Mouse (Mus musculus): ENCODE measurements around the gene Parl. TPM values are rescaled to one million over a fixed set of nuclear protein-coding genes. Genes with fewer than 3 reads are reported as not detected.

Gene Parl
- polyA plus RNA-seq, 1 experiment: 87.9 TPM

- Histone ChIP-seq H3K27ac (ENCODE audit: insufficient read depth, low read length) (no peak overlapping the region), H3K4me1 (ENCODE audit: control insufficient read depth, insufficient read depth, low read length) (no peaks in the 10 kb centered on the region), H3K4me3 (ENCODE audit: low read depth, low read length) (no peak overlapping the region), H3K27me3 (ENCODE audit: control insufficient read depth, insufficient read depth, low read length, poor library complexity, severe bottlenecking) (no peaks in the 10 kb centered on the region), H3K9ac (ENCODE audit: low read depth, poor library complexity, severe bottlenecking) (no peak overlapping the region), H3K36me3 (ENCODE audit: control insufficient read depth, insufficient read depth, low read length, poor library complexity, severe bottlenecking) (no peaks in the 10 kb centered on the region), H3K9me3 (replicated peaks; ENCODE audit: control insufficient read depth, insufficient read depth, low read length, poor library complexity, severe bottlenecking) (no peaks in the 10 kb centered on the region)
- TF ChIP-seq POLR2A (IDR thresholded peaks at IDR 0.05; ENCODE audit: insufficient read depth, low read length) (no peak), CTCF (IDR thresholded peaks at IDR 0.05; ENCODE audit: low read depth, low read length) (no peak), EP300 (IDR thresholded peaks at IDR 0.05; ENCODE audit: insufficient read depth, low read depth, low read length) (no peak)
These were observed 21.7 kb upstream of the Parl start for GRCm38 (mm10) chr16:20323907-20324306.

- Histone ChIP-seq H3K4me3 (ENCODE audit: low read depth, low read length) (no peak overlapping the region), H3K9me3 (replicated peaks; ENCODE audit: control insufficient read depth, insufficient read depth, low read length, poor library complexity, severe bottlenecking) (no peaks in the 10 kb centered on the region), H3K36me3 (ENCODE audit: control insufficient read depth, insufficient read depth, low read length, poor library complexity, severe bottlenecking) (no peaks in the 10 kb centered on the region), H3K27ac (ENCODE audit: insufficient read depth, low read length) (no peak overlapping the region), H3K9ac (ENCODE audit: low read depth, poor library complexity, severe bottlenecking) (no peak overlapping the region), H3K27me3 (ENCODE audit: control insufficient read depth, insufficient read depth, low read length, poor library complexity, severe bottlenecking) (no peaks in the 10 kb centered on the region), H3K4me1 (ENCODE audit: control insufficient read depth, insufficient read depth, low read length) (no peaks in the 10 kb centered on the region)
- no peak for TF ChIP-seq POLR2A (IDR thresholded peaks at IDR 0.05; ENCODE audit: insufficient read depth, low read length)
- no peak for TF ChIP-seq CTCF (IDR thresholded peaks at IDR 0.05; ENCODE audit: low read depth, low read length)
- no peak for TF ChIP-seq EP300 (IDR thresholded peaks at IDR 0.05; ENCODE audit: insufficient read depth, low read depth, low read length)
These were observed 20.1 kb upstream of the Parl start for GRCm38 (mm10) chr16:20322274-20322673.

- Histone ChIP-seq H3K9ac (ENCODE audit: low read depth, poor library complexity, severe bottlenecking) (no peak overlapping the region), H3K27me3 (ENCODE audit: control insufficient read depth, insufficient read depth, low read length, poor library complexity, severe bottlenecking) (no peaks in the 10 kb centered on the region), H3K27ac (ENCODE audit: insufficient read depth, low read length) (no peak overlapping the region), H3K36me3 (ENCODE audit: control insufficient read depth, insufficient read depth, low read length, poor library complexity, severe bottlenecking) (no peaks in the 10 kb centered on the region), H3K4me1 (ENCODE audit: control insufficient read depth, insufficient read depth, low read length) (no peaks in the 10 kb centered on the region), H3K9me3 (replicated peaks; ENCODE audit: control insufficient read depth, insufficient read depth, low read length, poor library complexity, severe bottlenecking) (no peaks in the 10 kb centered on the region), H3K4me3 (ENCODE audit: low read depth, low read length) (peak overlapping the region; percentile 5; the same call in 1 of the 2 replicates)
- TF ChIP-seq CTCF (IDR thresholded peaks at IDR 0.05; ENCODE audit: low read depth, low read length) (no peak), POLR2A (IDR thresholded peaks at IDR 0.05; ENCODE audit: insufficient read depth, low read length) (no peak), EP300 (IDR thresholded peaks at IDR 0.05; ENCODE audit: insufficient read depth, low read depth, low read length) (no peak)
These were observed 14.6 kb upstream of the Parl start for GRCm38 (mm10) chr16:20316770-20317169.

GRCm38 (mm10) chr16:20315266-20315665 is 13.1 kb upstream of the Parl start:
- H3K36me3 ChIP-seq (ENCODE audit: control insufficient read depth, insufficient read depth, low read length, poor library complexity, severe bottlenecking): no peaks in the 10 kb centered on the region
- H3K4me1 ChIP-seq (ENCODE audit: control insufficient read depth, insufficient read depth, low read length): no peaks in the 10 kb centered on the region
- H3K9me3 ChIP-seq (replicated peaks; ENCODE audit: control insufficient read depth, insufficient read depth, low read length, poor library complexity, severe bottlenecking): no peaks in the 10 kb centered on the region
- no peak for TF ChIP-seq EP300 (IDR thresholded peaks at IDR 0.05; ENCODE audit: insufficient read depth, low read depth, low read length)
- no peak for TF ChIP-seq CTCF (IDR thresholded peaks at IDR 0.05; ENCODE audit: low read depth, low read length)
- no peak for TF ChIP-seq POLR2A (IDR thresholded peaks at IDR 0.05; ENCODE audit: insufficient read depth, low read length)
- no peak overlapping the region for H3K4me3 ChIP-seq (ENCODE audit: low read depth, low read length)
- no peak overlapping the region for H3K27ac ChIP-seq (ENCODE audit: insufficient read depth, low read length)
- no peak overlapping the region for H3K9ac ChIP-seq (ENCODE audit: low read depth, poor library complexity, severe bottlenecking)
- no peaks in the 10 kb centered on the region for H3K27me3 ChIP-seq (ENCODE audit: control insufficient read depth, insufficient read depth, low read length, poor library complexity, severe bottlenecking)

- TF ChIP-seq EP300 (IDR thresholded peaks at IDR 0.05; ENCODE audit: insufficient read depth, low read depth, low read length) (no peak), POLR2A (IDR thresholded peaks at IDR 0.05; ENCODE audit: insufficient read depth, low read length) (no peak), CTCF (IDR thresholded peaks at IDR 0.05; ENCODE audit: low read depth, low read length) (no peak)
- H3K9ac ChIP-seq (ENCODE audit: low read depth, poor library complexity, severe bottlenecking): no peak overlapping the region
- H3K36me3 ChIP-seq (ENCODE audit: control insufficient read depth, insufficient read depth, low read length, poor library complexity, severe bottlenecking): no peaks in the 10 kb centered on the region
- H3K4me3 ChIP-seq (ENCODE audit: low read depth, low read length): no peak overlapping the region
- H3K27ac ChIP-seq (ENCODE audit: insufficient read depth, low read length): no peak overlapping the region
- H3K4me1 ChIP-seq (ENCODE audit: control insufficient read depth, insufficient read depth, low read length): no peaks in the 10 kb centered on the region
- H3K27me3 ChIP-seq (ENCODE audit: control insufficient read depth, insufficient read depth, low read length, poor library complexity, severe bottlenecking): no peaks in the 10 kb centered on the region
- no peaks in the 10 kb centered on the region for H3K9me3 ChIP-seq (replicated peaks; ENCODE audit: control insufficient read depth, insufficient read depth, low read length, poor library complexity, severe bottlenecking)
These were observed 10.1 kb upstream of the Parl start for GRCm38 (mm10) chr16:20312272-20312671.

GRCm38 (mm10) chr16:20300076-20300475 is 2.1 kb downstream of the Parl start:
- no peak overlapping the region for H3K4me3 ChIP-seq (ENCODE audit: low read depth, low read length)

More at GRCm38 (mm10) chr16:20300076-20300475, 2.1 kb downstream of the Parl start:
- no peaks in the 10 kb centered on the region for H3K27me3 ChIP-seq (ENCODE audit: control insufficient read depth, insufficient read depth, low read length, poor library complexity, severe bottlenecking)
- no peak for TF ChIP-seq CTCF (IDR thresholded peaks at IDR 0.05; ENCODE audit: low read depth, low read length)
- no peak for TF ChIP-seq EP300 (IDR thresholded peaks at IDR 0.05; ENCODE audit: insufficient read depth, low read depth, low read length)
- TF ChIP-seq POLR2A (IDR thresholded peaks at IDR 0.05; ENCODE audit: insufficient read depth, low read length): no peak
- H3K9ac ChIP-seq (ENCODE audit: low read depth, poor library complexity, severe bottlenecking): 0 out of 2 replicates have a peak overlapping the region, but pooled peaks have one; percentile 51
- no peaks in the 10 kb centered on the region for H3K4me1 ChIP-seq (ENCODE audit: control insufficient read depth, insufficient read depth, low read length)
- H3K36me3 ChIP-seq (ENCODE audit: control insufficient read depth, insufficient read depth, low read length, poor library complexity, severe bottlenecking): peaks cover 31% of the 10 kb centered on the region
- no peak overlapping the region for H3K27ac ChIP-seq (ENCODE audit: insufficient read depth, low read length)
- no peaks in the 10 kb centered on the region for H3K9me3 ChIP-seq (replicated peaks; ENCODE audit: control insufficient read depth, insufficient read depth, low read length, poor library complexity, severe bottlenecking)

All from ES-Bruce4 (cell line).